In genomic region chrX:167276551-167276950, GRCm38 (mm10) we compare ENCODE assay signal across 11 mouse cellular contexts. TPM values are rescaled to one million over a fixed set of nuclear protein-coding genes. Genes with fewer than 3 reads are reported as not detected.
A peak's percentile ranks its signal among the peaks of the same experiment; 100 is the strongest.
DNase-seq lines count a peak whose midpoint lies in the region; ATAC-seq and TF ChIP-seq lines count a peak whose summit lies in the region.
"Had no signal": no experiment of that assay in that cellular context is flagged by ENCODE, and none has a peak within 500 bp of the region (broad histone marks: within the 10 kb centered on the region; RNA-seq: fewer than 3 reads in every experiment).

No protein-coding gene starts in this region.

- TF ChIP-seq CTCF in bone marrow macrophage, adult 2 months (IDR thresholded peaks at IDR 0.05; ENCODE audit: low read depth, low read length): no peak
- TF ChIP-seq CTCF in cerebellum, adult 2 months (IDR thresholded peaks at IDR 0.05; ENCODE audit: borderline replicate concordance, insufficient read depth, low read depth, low read length): no peak
- no peak for TF ChIP-seq CTCF in kidney, adult 2 months (conservative IDR thresholded peaks at IDR 0.05; ENCODE audit: insufficient read depth, insufficient read length, low read depth, low read length)

- peak overlapping the region; percentile 47 for H3K4me2 ChIP-seq in kidney, embryonic 15.5 days

- H3K27me3 ChIP-seq in kidney, embryonic 15.5 days: peaks cover 23% of the 10 kb centered on the region
- H3K27me3 ChIP-seq in cerebellum, adult 2 months (ENCODE audit: control insufficient read depth, insufficient read depth, low read length): no peaks in the 10 kb centered on the region
- no peaks in the 10 kb centered on the region for H3K27me3 ChIP-seq in kidney, adult 2 months (replicated peaks; ENCODE audit: control insufficient read depth, insufficient read depth, low read length)

- H3K4me3 ChIP-seq in kidney, embryonic 15.5 days (replicated peaks): peak overlapping the region; percentile 26
- peak overlapping the region; percentile 50 for H3K4me3 ChIP-seq in bone marrow macrophage, adult 2 months (ENCODE audit: insufficient read depth, low read length)
- no peak overlapping the region for H3K4me3 ChIP-seq in cerebellum, adult 2 months (replicated peaks; ENCODE audit: insufficient read depth, low read depth, low read length)
- no peak overlapping the region for H3K4me3 ChIP-seq in kidney, adult 2 months (ENCODE audit: insufficient read depth, low read depth, low read length)

- H3K9me3 ChIP-seq in kidney, embryonic 15.5 days (replicated peaks): no peaks in the 10 kb centered on the region

- no peak overlapping the region for H3K9ac ChIP-seq in kidney, embryonic 15.5 days

- no peak for TF ChIP-seq POLR2A in bone marrow macrophage, adult 2 months (IDR thresholded peaks at IDR 0.05; ENCODE audit: borderline replicate concordance, low read depth, low read length)
- TF ChIP-seq POLR2A in cerebellum, adult 2 months (IDR thresholded peaks at IDR 0.05; ENCODE audit: borderline replicate concordance, insufficient read depth, low read length): no peak
- no peak for TF ChIP-seq POLR2A in kidney, adult 2 months (IDR thresholded peaks at IDR 0.05; ENCODE audit: low read depth, low read length)

- intact Hi-C loops in gastrocnemius, postnatal 14 days (cut with DNase I; ENCODE audit: low total_unique reads): no loop called here

- no peaks in the 10 kb centered on the region for H3K36me3 ChIP-seq in kidney, embryonic 15.5 days
- no peaks in the 10 kb centered on the region for H3K36me3 ChIP-seq in kidney, adult 2 months (ENCODE audit: control insufficient read depth, insufficient read depth, low read length)

- no peak for DNase-seq in kidney, adult 18-20 months
- DNase-seq in cerebellum, adult 2 months: no peak
- DNase-seq in gastrocnemius, postnatal 14 days: no peak
- no peak for DNase-seq in kidney, adult 2 months

- no peaks in the 10 kb centered on the region for H3K4me1 ChIP-seq in kidney, embryonic 15.5 days
- H3K4me1 ChIP-seq in bone marrow macrophage, adult 2 months (ENCODE audit: control insufficient read depth, insufficient read depth, low read length): peaks cover 9% of the 10 kb centered on the region
- no peaks in the 10 kb centered on the region for H3K4me1 ChIP-seq in cerebellum, adult 2 months (ENCODE audit: control insufficient read depth, insufficient read depth, low read length)
- H3K4me1 ChIP-seq in kidney, adult 2 months (ENCODE audit: control insufficient read depth, insufficient read depth, low read length): no peaks in the 10 kb centered on the region

- no peak overlapping the region for H3K27ac ChIP-seq in kidney, embryonic 15.5 days
- H3K27ac ChIP-seq in bone marrow macrophage, adult 2 months (ENCODE audit: insufficient read depth, low read depth, low read length): peak overlapping the region; percentile 75
- no peak overlapping the region for H3K27ac ChIP-seq in cerebellum, adult 2 months (ENCODE audit: insufficient read depth, low read length)
- H3K27ac ChIP-seq in kidney, adult 2 months (ENCODE audit: insufficient read depth, low read depth, low read length): no peak overlapping the region

- ATAC-seq in kidney, embryonic 15.5 days (replicated peaks; ENCODE audit: low FRiP score): no peak
- peak; percentile 87 for ATAC-seq in granulocyte monocyte progenitor cell, adult 5-6 weeks (replicated peaks; ENCODE audit: poor library complexity, severe bottlenecking)
- peak; percentile 75 for ATAC-seq in megakaryocyte, adult 5-6 weeks (ENCODE audit: poor library complexity, severe bottlenecking)

- 49% methylated on average over 10 of the region's 10 CpGs for WGBS in kidney, embryonic 15.5 days
- 50% methylated on average over 10 of the region's 10 CpGs for WGBS in cerebellum, adult 2 months
- WGBS in kidney, adult 2 months: 27% methylated on average over 10 of the region's 10 CpGs

RNA-seq across cellular contexts. Expression of gene Tlr8, which starts 12.4 kb away (rescaled TPM):
- polyA plus RNA-seq in kidney, embryonic 15.5 days (2015; fragmentation: Nextera tagmentation; extraction: Ambion mirVana): 0.17 TPM in 2 replicates
- polyA plus RNA-seq in bone marrow macrophage, adult 2 months (2012; ENCODE audit: insufficient read depth, insufficient read length, missing spikeins): 156 and 229 TPM in 2 replicates
- total RNA-seq in granulocyte monocyte progenitor cell, adult 5-6 weeks (2014; fragmentation: Nextera tagmentation): 3.5 and 3.8 TPM in 2 replicates
- 0.99 and 1.4 TPM in 2 replicates for total RNA-seq in granulocyte monocyte progenitor cell, adult 5-6 weeks (2017)
- total RNA-seq in megakaryocyte, adult 5-6 weeks (2015): 120 and 131 TPM in 2 replicates
- 102 and 107 TPM in 2 replicates for total RNA-seq in megakaryocyte, adult 5-6 weeks (2017)
- polyA plus RNA-seq in cerebellum, adult 2 months (2012; rRNA removed): 0.14 TPM in 1 of 2 replicates, not detected in the other
- under 1 TPM; 0.45 to 0.95 TPM for total RNA-seq in gastrocnemius, postnatal 14 days (2021)
- polyA plus RNA-seq in kidney, adult 2 months (2012; rRNA removed): 0.15 and 0.30 TPM in 2 replicates
- total RNA-seq: ES-E14; layer of hippocampus, postnatal 10 days had no signal
- polyA plus RNA-seq: neural tube, embryonic 14.5 days had no signal

RNA-seq across cellular contexts. Expression of gene Tlr7, which starts 53.8 kb away (rescaled TPM):
- 0.39 and 0.44 TPM in 2 replicates for polyA plus RNA-seq in kidney, embryonic 15.5 days (2015; fragmentation: Nextera tagmentation; extraction: Ambion mirVana)
- polyA plus RNA-seq in bone marrow macrophage, adult 2 months (2012; ENCODE audit: insufficient read depth, insufficient read length, missing spikeins): 301 and 340 TPM in 2 replicates
- 0.77 and 2.1 TPM in 2 replicates for total RNA-seq in granulocyte monocyte progenitor cell, adult 5-6 weeks (2014; fragmentation: Nextera tagmentation)
- total RNA-seq in granulocyte monocyte progenitor cell, adult 5-6 weeks (2017): 0.78 and 1.3 TPM in 2 replicates
- total RNA-seq in megakaryocyte, adult 5-6 weeks (2015): 61.2 and 61.8 TPM in 2 replicates
- total RNA-seq in megakaryocyte, adult 5-6 weeks (2017): 28.7 and 41.5 TPM in 2 replicates
- 0.29 and 0.34 TPM in 2 replicates for polyA plus RNA-seq in cerebellum, adult 2 months (2012; rRNA removed)
- 1 to 10 TPM in 1 of 2 experiments, under 1 TPM in 1; 0.86 to 1.9 TPM for total RNA-seq in gastrocnemius, postnatal 14 days (2021)
- polyA plus RNA-seq in kidney, adult 2 months (2012; rRNA removed): 0.52 and 0.99 TPM in 2 replicates

Comparison
In these comparisons a context has a peak if more than half of its experiments do, and no peak if none do; other contexts are left out.
1. H3K4me3 ChIP-seq: peak in kidney, embryonic 15.5 days (single experiment) and bone marrow macrophage, adult 2 months (single experiment); none in cerebellum, adult 2 months (single experiment) and kidney, adult 2 months (single experiment).
2. RNA of gene Tlr8, which starts 12.4 kb away (polyA plus RNA-seq): 156 to 229 TPM in bone marrow macrophage, adult 2 months; 0.15 to 0.30 TPM in kidney, adult 2 months, 0.17 TPM in kidney, embryonic 15.5 days and 0.14 TPM in cerebellum, adult 2 months; every median in the first group is over 100 times any median in the second.
3. RNA of gene Tlr7, which starts 53.8 kb away (polyA plus RNA-seq): 301 to 340 TPM in bone marrow macrophage, adult 2 months; 0.52 to 0.99 TPM in kidney, adult 2 months, 0.39 to 0.44 TPM in kidney, embryonic 15.5 days and 0.29 to 0.34 TPM in cerebellum, adult 2 months; every median in the first group is over 100 times any median in the second.